Mouse (Mus musculus) hindbrain, embryonic 13.5 days (tissue): ENCODE results near the gene Fam83e. TPM values are rescaled to one million over a fixed set of nuclear protein-coding genes. Genes with fewer than 3 reads are reported as not detected.

ENCODE experiments used
- ATAC-seq: fragments of 200-750 bp; cut with Nextera tagmentation; 2 replicates; pipeline ENCODE4 v1.8.0; 2017; ENCODE audit warnings: moderate TSS enrichment; ENCODE audit not compliant: low FRiP score
- H3K27ac ChIP-seq: fragments of 300-500 bp; sonication (generic); 2 replicates; pipeline ENCODE4 v1.5.1; 2015; ENCODE audit warnings: inconsistent platforms, mild to moderate bottlenecking, moderate library complexity
- H3K27me3 ChIP-seq: fragments of 300-500 bp; sonication (generic); 2 replicates; pipeline ENCODE4 v1.6.1; 2015; ENCODE audit warnings: mild to moderate bottlenecking, inconsistent platforms
- H3K36me3 ChIP-seq: fragments of 300-500 bp; sonication (generic); 2 replicates; pipeline ENCODE4 v1.6.1; 2015; ENCODE audit warnings: mild to moderate bottlenecking, inconsistent platforms
- H3K4me1 ChIP-seq: fragments of 300-500 bp; sonication (generic); replicated peaks from 2 replicates; pipeline ENCODE4 v1.6.1; 2015; ENCODE audit warnings: inconsistent platforms
- H3K4me2 ChIP-seq: fragments of 300-500 bp; sonication (generic); 2 replicates; pipeline ENCODE4 v1.6.1; 2015; ENCODE audit warnings: inconsistent platforms, mild to moderate bottlenecking, moderate library complexity
- H3K4me3 ChIP-seq: fragments of 300-500 bp; sonication (generic); 2 replicates; pipeline ENCODE4 v1.5.1; 2015; ENCODE audit warnings: mild to moderate bottlenecking, inconsistent platforms
- H3K9ac ChIP-seq: fragments of 300-500 bp; sonication (generic); 2 replicates; pipeline ENCODE4 v1.6.1; 2015; ENCODE audit warnings: mild to moderate bottlenecking, inconsistent platforms
- H3K9me3 ChIP-seq: fragments of 300-500 bp; sonication (generic); 2 replicates; pipeline ENCODE4 v1.6.1; 2016; ENCODE audit warnings: inconsistent platforms
- WGBS: fragments of 180-500 bp; shearing (Covaris S2); methylation state at CpG from one replicate; pipeline ENCODE4 v1.1.7; 2015; 5-methylcytosine and 5-hydroxymethylcytosine counted together
- polyA plus RNA-seq: library from polyadenylated mRNA; unstranded; fragments of >200 nt; fragmentation: Nextera tagmentation; extraction: Ambion mirVana; gene quantifications from 2 replicates; pipeline ENCODE4 v1.2.1, GENCODE M21; 2015

Fam83e gene
- polyA plus RNA-seq, 1 experiment from 2014 or later, result 0.48 TPM

DNA sequence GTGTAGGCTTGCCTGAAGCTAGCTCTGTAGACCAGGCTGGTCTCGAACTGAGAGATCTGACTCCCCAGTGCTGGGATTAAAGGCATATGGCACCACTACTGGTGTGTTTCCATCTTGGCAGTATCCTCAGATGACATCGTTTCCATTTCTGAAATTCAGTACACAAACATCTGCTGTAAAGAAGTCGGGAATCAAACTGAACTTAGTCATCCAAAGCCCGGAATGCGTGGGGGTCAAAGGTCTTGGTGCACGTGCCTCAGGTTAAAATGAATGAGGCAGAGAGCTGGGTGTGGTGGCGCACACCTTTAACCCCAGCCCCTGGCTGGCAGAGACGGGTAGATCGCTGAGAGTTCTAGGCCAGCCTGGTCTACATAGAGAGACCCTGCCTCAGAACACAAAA is 29.1 kb downstream of the Fam83e start:
- H3K9ac ChIP-seq, result no peak overlapping the region
- ATAC-seq, result no peak
- H3K9me3 ChIP-seq, result no peaks in the 10 kb centered on the region
- no peak overlapping the region for H3K4me3 ChIP-seq
- WGBS, result 84% methylated on average over 9 of the region's 9 CpGs
- H3K27me3 ChIP-seq, result 0 out of 2 replicates have a peak, but pooled peaks cover 3% of the 10 kb centered on the region
- no peak overlapping the region for H3K4me2 ChIP-seq
- no peak overlapping the region for H3K27ac ChIP-seq
- no peaks in the 10 kb centered on the region for H3K36me3 ChIP-seq
- peaks cover 8% of the 10 kb centered on the region for H3K4me1 ChIP-seq

GRCm38 (mm10) chr7:45755703-45756102 is 34.7 kb downstream of the Fam83e start:
- WGBS, result 57% methylated on average over 6 of the region's 6 CpGs
- H3K27me3 ChIP-seq, result peaks cover 41% of the 10 kb centered on the region
- no peak for ATAC-seq

DNA sequence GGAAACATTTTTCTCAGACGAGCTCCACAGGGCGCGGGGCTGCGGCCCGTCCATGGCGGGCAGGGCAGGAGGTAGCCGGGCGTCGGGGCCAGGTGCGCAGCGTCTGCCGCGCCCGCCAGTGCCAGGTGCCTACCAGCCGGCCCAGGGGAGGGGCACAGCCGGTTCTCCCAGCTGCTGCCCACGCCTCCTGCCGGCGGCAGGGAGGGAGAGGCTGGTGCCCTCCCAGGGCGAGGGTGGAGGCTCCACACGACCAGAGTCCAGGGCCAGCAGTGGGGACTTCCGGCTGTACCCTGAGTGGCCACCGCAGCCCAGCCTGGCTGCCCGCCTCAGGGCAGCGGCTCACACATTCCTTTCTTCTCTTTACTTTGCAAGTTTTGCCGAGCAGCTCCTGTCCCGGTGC is 38.4 kb downstream of the Fam83e start:
- Histone ChIP-seq H3K27me3 (peaks cover 42% of the 10 kb centered on the region), H3K27ac (no peak overlapping the region), H3K9ac (peak overlapping the region; percentile 60), H3K4me3 (0 out of 2 replicates have a peak overlapping the region, but pooled peaks have one; percentile 17), H3K9me3 (no peaks in the 10 kb centered on the region), H3K4me1 (peaks cover 11% of the 10 kb centered on the region), H3K4me2 (peak overlapping the region; percentile 41), H3K36me3 (no peaks in the 10 kb centered on the region)
- ATAC-seq, result peak; percentile 13; the same call in 1 of the 2 replicates
- 7% methylated on average over 23 of the region's 27 CpGs for WGBS

More at GRCm38 (mm10) chr7:45755703-45756102, 34.7 kb downstream of the Fam83e start:
- no peaks in the 10 kb centered on the region for H3K9me3 ChIP-seq
- H3K4me3 ChIP-seq, result no peak overlapping the region
- no peaks in the 10 kb centered on the region for H3K36me3 ChIP-seq
- no peak overlapping the region for H3K9ac ChIP-seq
- peaks cover 11% of the 10 kb centered on the region for H3K4me1 ChIP-seq
- no peak overlapping the region for H3K4me2 ChIP-seq
- no peak overlapping the region for H3K27ac ChIP-seq

DNA sequence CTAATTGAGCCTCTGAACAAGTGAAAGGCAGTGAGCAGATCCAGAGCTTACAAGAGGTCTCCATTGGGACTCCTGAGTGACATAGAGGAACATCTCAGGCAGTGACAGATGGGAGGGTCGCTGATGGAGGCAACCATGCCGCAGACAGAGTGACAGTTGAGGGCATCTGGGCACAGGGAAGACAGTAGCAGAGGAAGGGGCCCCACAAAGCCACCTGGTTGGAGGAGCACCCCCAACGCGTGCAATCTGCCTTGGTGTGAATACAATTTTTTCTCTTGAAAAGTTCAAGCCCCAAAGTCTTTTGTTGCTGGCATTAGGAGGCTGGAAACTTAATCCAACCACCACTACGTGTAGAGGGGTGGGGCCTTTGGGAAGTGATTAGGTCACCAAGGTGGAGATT is 39.1 kb downstream of the Fam83e start:
- Histone ChIP-seq H3K4me1 (peaks cover 11% of the 10 kb centered on the region), H3K9ac (no peak overlapping the region), H3K27me3 (peaks cover 42% of the 10 kb centered on the region), H3K4me2 (no peak overlapping the region), H3K36me3 (no peaks in the 10 kb centered on the region), H3K9me3 (no peaks in the 10 kb centered on the region), H3K4me3 (no peak overlapping the region), H3K27ac (no peak overlapping the region)
- no peak for ATAC-seq
- 59% methylated on average over 5 of the region's 5 CpGs for WGBS

GRCm38 (mm10) chr7:45765995-45766394 is 45.0 kb downstream of the Fam83e start:
- Histone ChIP-seq H3K4me3 (no peak overlapping the region), H3K27me3 (peaks cover 6% of the 10 kb centered on the region; the same call in 1 of the 2 replicates), H3K9me3 (no peaks in the 10 kb centered on the region), H3K36me3 (no peaks in the 10 kb centered on the region), H3K4me1 (no peaks in the 10 kb centered on the region), H3K27ac (no peak overlapping the region), H3K9ac (no peak overlapping the region), H3K4me2 (no peak overlapping the region)
- 57% methylated on average over 8 of the region's 8 CpGs for WGBS
- ATAC-seq, result no peak

GRCm38 (mm10) chr7:45766764-45767163 is 45.8 kb downstream of the Fam83e start:
- ATAC-seq, result no peak
- Histone ChIP-seq H3K4me3 (no peak overlapping the region), H3K9me3 (no peaks in the 10 kb centered on the region), H3K4me2 (no peak overlapping the region), H3K9ac (no peak overlapping the region), H3K4me1 (no peaks in the 10 kb centered on the region), H3K36me3 (no peaks in the 10 kb centered on the region), H3K27me3 (0 out of 2 replicates have a peak, but pooled peaks cover 8% of the 10 kb centered on the region), H3K27ac (no peak overlapping the region)
- 53% methylated on average over 8 of the region's 8 CpGs for WGBS

DNA sequence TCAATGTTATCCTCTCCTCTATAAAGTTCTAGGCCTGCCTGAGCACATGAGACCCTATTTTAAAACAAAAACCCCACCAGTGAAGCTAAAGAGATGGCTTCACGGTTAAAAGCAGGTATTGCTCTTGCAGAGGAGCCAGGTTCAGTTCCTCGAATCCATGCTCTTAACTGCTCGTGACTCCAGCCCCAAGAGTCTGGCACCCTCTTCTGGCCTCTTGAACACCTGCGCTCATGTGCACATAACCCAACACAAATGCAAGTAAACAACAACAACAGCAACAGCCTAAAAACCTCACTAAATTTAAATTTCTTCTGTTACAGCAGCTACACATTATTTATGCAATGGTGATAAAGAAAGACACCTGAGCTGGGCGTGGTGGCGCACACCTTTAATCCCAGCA is 46.5 kb downstream of the Fam83e start:
- Histone ChIP-seq H3K27me3 (0 out of 2 replicates have a peak, but pooled peaks cover 8% of the 10 kb centered on the region), H3K4me3 (no peak overlapping the region), H3K4me2 (no peak overlapping the region), H3K9me3 (no peaks in the 10 kb centered on the region), H3K9ac (no peak overlapping the region), H3K4me1 (no peaks in the 10 kb centered on the region), H3K27ac (no peak overlapping the region), H3K36me3 (no peaks in the 10 kb centered on the region)
- ATAC-seq, result no peak
- WGBS, result 91% methylated on average over 6 of the region's 6 CpGs

DNA sequence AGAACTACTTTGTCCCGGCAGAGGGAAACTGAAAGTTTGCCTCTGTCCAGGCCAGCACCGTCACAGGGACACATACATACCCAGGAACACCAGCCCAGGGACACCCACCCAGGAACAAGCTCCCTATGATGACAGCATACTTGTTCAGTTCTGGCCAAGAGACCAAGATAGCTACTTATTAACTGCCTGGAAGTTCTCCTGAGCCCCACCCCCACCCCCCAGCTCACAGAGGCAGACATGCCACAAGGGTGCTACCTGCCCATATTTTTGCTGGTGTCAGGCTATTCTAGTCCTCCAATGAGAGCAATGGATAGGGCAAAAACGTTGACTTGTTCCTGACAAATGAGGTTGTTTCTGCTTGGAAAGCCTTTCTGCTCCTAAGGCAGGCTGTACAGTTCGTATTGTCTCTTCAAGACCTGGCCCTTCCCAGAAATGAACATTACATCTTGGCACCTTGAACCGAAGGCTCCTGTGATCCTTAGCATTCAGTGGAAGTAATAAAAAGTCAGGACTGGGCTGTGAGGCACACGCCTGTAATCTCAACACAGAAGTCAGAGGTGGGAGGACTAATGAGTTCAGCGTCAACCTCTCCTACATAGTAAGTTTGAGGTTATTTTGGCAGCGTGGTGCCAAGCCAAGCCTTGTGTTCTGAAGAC is 49.5 kb downstream of the Fam83e start:
- ATAC-seq, result no peak
- H3K4me3 ChIP-seq, result no peak overlapping the region
- no peak overlapping the region for H3K4me2 ChIP-seq
- no peaks in the 10 kb centered on the region for H3K36me3 ChIP-seq
- WGBS, result 78% methylated on average over 8 of the region's 8 CpGs
- no peaks in the 10 kb centered on the region for H3K9me3 ChIP-seq
- no peak overlapping the region for H3K27ac ChIP-seq
- no peak overlapping the region for H3K9ac ChIP-seq
- H3K27me3 ChIP-seq, result peaks cover 17% of the 10 kb centered on the region; the same call in 1 of the 2 replicates
- H3K4me1 ChIP-seq, result no peaks in the 10 kb centered on the region

DNA sequence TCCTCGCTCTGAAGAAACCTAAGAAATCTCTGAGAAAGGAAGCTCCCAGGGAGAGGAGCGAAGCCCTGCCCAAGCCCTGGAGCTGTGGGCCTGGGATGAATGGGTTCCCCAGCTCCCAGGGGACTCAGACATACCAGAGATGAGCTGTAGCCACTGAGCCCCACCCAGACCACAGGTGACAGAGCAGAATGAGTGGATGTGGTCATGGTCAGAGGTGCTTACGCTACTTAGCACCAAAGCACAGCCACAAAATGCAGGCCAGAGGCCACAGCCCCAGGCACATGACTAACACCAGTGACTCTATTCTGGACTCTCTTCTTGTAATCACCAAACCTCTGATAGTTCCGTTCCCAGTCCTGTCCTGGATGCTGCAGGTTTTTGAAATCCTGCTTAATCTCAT is 50.1 kb downstream of the Fam83e start:
- no peak for ATAC-seq
- Histone ChIP-seq H3K36me3 (no peaks in the 10 kb centered on the region), H3K4me2 (no peak overlapping the region), H3K9ac (no peak overlapping the region), H3K27ac (no peak overlapping the region), H3K9me3 (no peaks in the 10 kb centered on the region), H3K27me3 (peaks cover 21% of the 10 kb centered on the region; the same call in 1 of the 2 replicates), H3K4me1 (no peaks in the 10 kb centered on the region), H3K4me3 (no peak overlapping the region)
- 65% methylated on average over 4 of the region's 4 CpGs for WGBS

- WGBS, result 82% methylated on average over 7 of the region's 7 CpGs
- no peak for ATAC-seq
- Histone ChIP-seq H3K4me3 (no peak overlapping the region), H3K36me3 (no peaks in the 10 kb centered on the region), H3K9ac (no peak overlapping the region), H3K4me1 (peaks cover 8% of the 10 kb centered on the region), H3K9me3 (no peaks in the 10 kb centered on the region), H3K27me3 (peaks cover 33% of the 10 kb centered on the region; the same call in 1 of the 2 replicates), H3K27ac (no peak overlapping the region), H3K4me2 (no peak overlapping the region)
Measured at GRCm38 (mm10) chr7:45775237-45775636, 54.2 kb downstream of the Fam83e start.

Other genes with a start within 250 kb of the Fam83e start
- gene Tulp2, start 239.3 kb upstream of the Fam83e start, polyA plus RNA-seq, result 0.13 and 0.22 TPM in 2 replicates
- gene Gm45808, start 234.4 kb upstream of the Fam83e start, polyA plus RNA-seq, result not detected in 2 replicates
- 3.4 and 4.2 TPM in 2 replicates for gene Dhdh, start 232.4 kb upstream of the Fam83e start, polyA plus RNA-seq
- 120 and 121 TPM in 2 replicates for gene Nucb1, start 210.8 kb upstream of the Fam83e start, polyA plus RNA-seq
- gene Ppp1r15a, start 194.9 kb upstream of the Fam83e start, polyA plus RNA-seq, result 13.9 and 14.3 TPM in 2 replicates
- gene Plekha4, start 194.9 kb upstream of the Fam83e start, polyA plus RNA-seq, result 2.4 and 4.3 TPM in 2 replicates
- 0.25 and 0.45 TPM in 2 replicates for gene Hsd17b14, start 166.3 kb upstream of the Fam83e start, polyA plus RNA-seq
- 19.8 and 20.8 TPM in 2 replicates for gene Bcat2, start 151.1 kb upstream of the Fam83e start, polyA plus RNA-seq
- not detected in 2 replicates for gene Fgf21, start 105.7 kb upstream of the Fam83e start, polyA plus RNA-seq
- 0.06 TPM in 1 of 2 replicates, not detected in the other for gene Fut1, start 103.9 kb upstream of the Fam83e start, polyA plus RNA-seq
- 0.18 TPM in 1 of 2 replicates, not detected in the other for gene Izumo1, start 99.4 kb upstream of the Fam83e start, polyA plus RNA-seq
- gene Rasip1, start 93.7 kb upstream of the Fam83e start, polyA plus RNA-seq, result 12.0 and 12.7 TPM in 2 replicates
- 3.4 and 4.0 TPM in 2 replicates for gene Mamstr, start 81.2 kb upstream of the Fam83e start, polyA plus RNA-seq
- 0.09 and 0.38 TPM in 2 replicates for gene Fut2, start 54.8 kb upstream of the Fam83e start, polyA plus RNA-seq
- gene Ntn5, start 37.2 kb upstream of the Fam83e start, polyA plus RNA-seq, result 2.3 and 2.6 TPM in 2 replicates
- 0.40 and 0.86 TPM in 2 replicates for gene Sec1, start 26.8 kb upstream of the Fam83e start, polyA plus RNA-seq
- 38.5 and 41.6 TPM in 2 replicates for gene Car11, start 21.4 kb upstream of the Fam83e start, polyA plus RNA-seq
- 2.9 and 3.6 TPM in 2 replicates for gene Dbp, start 16.1 kb upstream of the Fam83e start, polyA plus RNA-seq
- 626 and 633 TPM in 2 replicates for gene Rpl18, start 5.8 kb upstream of the Fam83e start, polyA plus RNA-seq
- gene Sphk2, start 3.2 kb upstream of the Fam83e start, polyA plus RNA-seq, result 24.1 and 25.0 TPM in 2 replicates
- gene Spaca4, start 4.6 kb downstream of the Fam83e start, polyA plus RNA-seq, result not detected in 2 replicates
- 21.1 and 22.8 TPM in 2 replicates for gene Lmtk3, start 62.5 kb downstream of the Fam83e start, polyA plus RNA-seq
- gene Sult2b1, start 63.5 kb downstream of the Fam83e start, polyA plus RNA-seq, result 5.2 and 5.3 TPM in 2 replicates
- 327 and 333 TPM in 2 replicates for gene Cyth2, start 93.4 kb downstream of the Fam83e start, polyA plus RNA-seq
- 0.50 and 0.81 TPM in 2 replicates for gene Kcnj14, start 103.6 kb downstream of the Fam83e start, polyA plus RNA-seq
- gene Grwd1, start 109.7 kb downstream of the Fam83e start, polyA plus RNA-seq, result 37.5 and 40.3 TPM in 2 replicates
- 40.6 and 45.7 TPM in 2 replicates for gene Kdelr1, start 151.6 kb downstream of the Fam83e start, polyA plus RNA-seq
- 1.5 and 1.6 TPM in 2 replicates for gene Grin2d, start 157.2 kb downstream of the Fam83e start, polyA plus RNA-seq
- 0.17 and 0.36 TPM in 2 replicates for gene Syngr4, start 175.5 kb downstream of the Fam83e start, polyA plus RNA-seq
- gene Tmem143, start 175.7 kb downstream of the Fam83e start, polyA plus RNA-seq, result 6.2 and 6.6 TPM in 2 replicates
- gene Emp3, start 200.2 kb downstream of the Fam83e start, polyA plus RNA-seq, result 33.7 and 45.9 TPM in 2 replicates
- 4.9 and 7.6 TPM in 2 replicates for gene Ccdc114, start 202.9 kb downstream of the Fam83e start, polyA plus RNA-seq